Mouse (Mus musculus) limb, embryonic 15.5 days (tissue): ENCODE measurements around the gene Zer1. TPM values are rescaled to one million over a fixed set of nuclear protein-coding genes. Genes with fewer than 3 reads are reported as not detected.

ENCODE experiments used
- ATAC-seq: fragments of 200-750 bp; cut with Nextera tagmentation; 2 replicates; pipeline ENCODE4 v1.8.0; 2017; ENCODE audit warnings: low read depth, moderate TSS enrichment; ENCODE audit not compliant: insufficient number of reproducible peaks, low FRiP score, low TSS enrichment
- H3K27ac ChIP-seq: fragments of 300-500 bp; sonication (generic); 2 replicates; pipeline ENCODE4 v1.5.1; 2015; ENCODE audit warnings: moderate library complexity, mild to moderate bottlenecking, inconsistent platforms
- H3K27me3 ChIP-seq: fragments of 300-500 bp; sonication (generic); 2 replicates; pipeline ENCODE4 v1.6.1; 2015; ENCODE audit warnings: inconsistent platforms
- H3K36me3 ChIP-seq: fragments of 300-500 bp; sonication (generic); 2 replicates; pipeline ENCODE4 v1.6.1; 2015; ENCODE audit warnings: inconsistent platforms
- H3K4me1 ChIP-seq: fragments of 300-500 bp; sonication (generic); 2 replicates; pipeline ENCODE4 v1.6.1; 2015; ENCODE audit warnings: inconsistent platforms
- H3K4me2 ChIP-seq: fragments of 300-500 bp; sonication (generic); 2 replicates; pipeline ENCODE4 v1.6.1; 2015; ENCODE audit warnings: mild to moderate bottlenecking, inconsistent platforms
- H3K4me3 ChIP-seq: fragments of 300-500 bp; sonication (generic); 2 replicates; pipeline ENCODE4 v1.5.1; 2015; ENCODE audit warnings: mild to moderate bottlenecking, inconsistent platforms
- H3K9ac ChIP-seq: fragments of 300-500 bp; sonication (generic); 2 replicates; pipeline ENCODE4 v1.6.1; 2015; ENCODE audit warnings: inconsistent platforms
- H3K9me3 ChIP-seq: fragments of 300-500 bp; sonication (generic); 2 replicates; pipeline ENCODE4 v1.6.1; 2016; ENCODE audit warnings: inconsistent platforms
- WGBS: fragments of 180-500 bp; shearing (Covaris S2); methylation state at CpG from one replicate; pipeline ENCODE4 v1.1.7; 2015; 5-methylcytosine and 5-hydroxymethylcytosine counted together
- polyA plus RNA-seq: library from polyadenylated mRNA; unstranded; fragments of >200 nt; fragmentation: Nextera tagmentation; extraction: Ambion mirVana; gene quantifications from 2 replicates; pipeline ENCODE4 v1.2.1, GENCODE M21; 2015

The Zer1 gene
- polyA plus RNA-seq, 1 experiment from 2014 or later = 8.6 TPM

GRCm38 (mm10) chr2:30122766-30123165 is 1.6 kb downstream of the Zer1 start:
- 87% methylated on average over 5 of the region's 5 CpGs for WGBS
- H3K4me1 ChIP-seq = peaks cover 22% of the 10 kb centered on the region
- H3K27me3 ChIP-seq = no peaks in the 10 kb centered on the region
- no peak overlapping the region for H3K4me2 ChIP-seq
- H3K27ac ChIP-seq = no peak overlapping the region
- ATAC-seq = no peak
- H3K4me3 ChIP-seq = no peak overlapping the region
- peaks cover 10% of the 10 kb centered on the region; the same call in 1 of the 2 replicates for H3K36me3 ChIP-seq
- no peaks in the 10 kb centered on the region for H3K9me3 ChIP-seq
- no peak overlapping the region for H3K9ac ChIP-seq

GRCm38 (mm10) chr2:30120269-30120668 is 4.1 kb downstream of the Zer1 start:
- no peak overlapping the region for H3K4me3 ChIP-seq
- H3K4me1 ChIP-seq = peaks cover 20% of the 10 kb centered on the region
- no peaks in the 10 kb centered on the region for H3K27me3 ChIP-seq
- H3K36me3 ChIP-seq = peaks cover 18% of the 10 kb centered on the region; the same call in 1 of the 2 replicates
- H3K27ac ChIP-seq = no peak overlapping the region
- 89% methylated on average over 4 of the region's 4 CpGs for WGBS
- ATAC-seq = no peak
- no peaks in the 10 kb centered on the region for H3K9me3 ChIP-seq
- H3K9ac ChIP-seq = no peak overlapping the region
- no peak overlapping the region for H3K4me2 ChIP-seq

GRCm38 (mm10) chr2:30119641-30120051 is 4.7 kb downstream of the Zer1 start:
- 36% methylated on average over 6 of the region's 6 CpGs for WGBS
- H3K4me3 ChIP-seq = no peak overlapping the region
- no peaks in the 10 kb centered on the region for H3K27me3 ChIP-seq
- no peak overlapping the region for H3K9ac ChIP-seq
- no peaks in the 10 kb centered on the region for H3K9me3 ChIP-seq
- H3K36me3 ChIP-seq = peaks cover 18% of the 10 kb centered on the region; the same call in 1 of the 2 replicates
- no peak overlapping the region for H3K4me2 ChIP-seq
- ATAC-seq = no peak
- H3K27ac ChIP-seq = no peak overlapping the region
- H3K4me1 ChIP-seq = peaks cover 14% of the 10 kb centered on the region

GRCm38 (mm10) chr2:30112564-30112963 is 11.8 kb downstream of the Zer1 start:
- H3K27me3 ChIP-seq = no peaks in the 10 kb centered on the region
- no peak overlapping the region for H3K4me3 ChIP-seq
- no peak overlapping the region for H3K27ac ChIP-seq
- no peak overlapping the region for H3K4me2 ChIP-seq
- no peak for ATAC-seq
- H3K9ac ChIP-seq = no peak overlapping the region
- 84% methylated on average over 5 of the region's 5 CpGs for WGBS
- H3K36me3 ChIP-seq = peaks cover 60% of the 10 kb centered on the region
- no peaks in the 10 kb centered on the region for H3K4me1 ChIP-seq
- no peaks in the 10 kb centered on the region for H3K9me3 ChIP-seq

- no peaks in the 10 kb centered on the region for H3K9me3 ChIP-seq
- H3K9ac ChIP-seq = no peak overlapping the region
- H3K4me1 ChIP-seq = no peaks in the 10 kb centered on the region
- no peaks in the 10 kb centered on the region for H3K27me3 ChIP-seq
- H3K4me2 ChIP-seq = no peak overlapping the region
- H3K4me3 ChIP-seq = no peak overlapping the region
- H3K36me3 ChIP-seq = peaks cover 71% of the 10 kb centered on the region
- H3K27ac ChIP-seq = no peak overlapping the region
- 94% methylated on average over 2 of the region's 2 CpGs for WGBS
- no peak for ATAC-seq
These were observed 12.9 kb downstream of the Zer1 start for GRCm38 (mm10) chr2:30111500-30111899.

- Histone ChIP-seq H3K4me3 (no peak overlapping the region), H3K4me2 (no peak overlapping the region), H3K27ac (no peak overlapping the region), H3K4me1 (no peaks in the 10 kb centered on the region), H3K36me3 (peaks cover 92% of the 10 kb centered on the region), H3K9me3 (no peaks in the 10 kb centered on the region), H3K27me3 (no peaks in the 10 kb centered on the region), H3K9ac (no peak overlapping the region)
- ATAC-seq = no peak
- WGBS = 90% methylated on average over 4 of the region's 4 CpGs
These were observed 16.1 kb downstream of the Zer1 start for GRCm38 (mm10) chr2:30108260-30108659.

- no peak for ATAC-seq
- H3K36me3 ChIP-seq = peaks cover 92% of the 10 kb centered on the region
- no peak overlapping the region for H3K9ac ChIP-seq
- H3K4me2 ChIP-seq = no peak overlapping the region
- H3K4me3 ChIP-seq = no peak overlapping the region
- H3K9me3 ChIP-seq = no peaks in the 10 kb centered on the region
- WGBS = 93% methylated on average over 5 of the region's 5 CpGs
- no peaks in the 10 kb centered on the region for H3K27me3 ChIP-seq
- H3K4me1 ChIP-seq = no peaks in the 10 kb centered on the region
- H3K27ac ChIP-seq = no peak overlapping the region
These were observed 16.7 kb downstream of the Zer1 start for GRCm38 (mm10) chr2:30107646-30108045.

- Histone ChIP-seq H3K27ac (no peak overlapping the region), H3K36me3 (peaks cover 96% of the 10 kb centered on the region), H3K9ac (no peak overlapping the region), H3K9me3 (no peaks in the 10 kb centered on the region), H3K4me3 (no peak overlapping the region), H3K4me1 (no peaks in the 10 kb centered on the region), H3K27me3 (no peaks in the 10 kb centered on the region), H3K4me2 (no peak overlapping the region)
- no peak for ATAC-seq
These were observed 18.0 kb downstream of the Zer1 start for GRCm38 (mm10) chr2:30106364-30106763.

GRCm38 (mm10) chr2:30100214-30100613 is 24.2 kb downstream of the Zer1 start:
- no peak for ATAC-seq
- H3K9me3 ChIP-seq = no peaks in the 10 kb centered on the region
- H3K27me3 ChIP-seq = no peaks in the 10 kb centered on the region
- 74% methylated on average over 4 of the region's 4 CpGs for WGBS
- peaks cover 3% of the 10 kb centered on the region; the same call in 1 of the 2 replicates for H3K4me1 ChIP-seq
- no peak overlapping the region for H3K27ac ChIP-seq
- no peak overlapping the region for H3K4me3 ChIP-seq
- no peak overlapping the region for H3K9ac ChIP-seq
- H3K36me3 ChIP-seq = peaks cover 81% of the 10 kb centered on the region
- no peak overlapping the region for H3K4me2 ChIP-seq

- Histone ChIP-seq H3K9ac (no peak overlapping the region), H3K27ac (no peak overlapping the region), H3K36me3 (peaks cover 50% of the 10 kb centered on the region), H3K4me2 (no peak overlapping the region), H3K4me3 (no peak overlapping the region), H3K27me3 (no peaks in the 10 kb centered on the region), H3K9me3 (no peaks in the 10 kb centered on the region), H3K4me1 (peaks cover 23% of the 10 kb centered on the region)
- 80% methylated on average over 2 of the region's 2 CpGs for WGBS
- no peak for ATAC-seq
These were observed 28.4 kb downstream of the Zer1 start for GRCm38 (mm10) chr2:30095882-30096527.

GRCm38 (mm10) chr2:30094208-30094588 is 30.2 kb downstream of the Zer1 start:
- Histone ChIP-seq H3K4me3 (peak overlapping the region; percentile 69), H3K36me3 (peaks cover 43% of the 10 kb centered on the region), H3K9ac (peak overlapping the region; percentile 57), H3K27me3 (no peaks in the 10 kb centered on the region), H3K4me2 (peak overlapping the region; percentile 77), H3K9me3 (no peaks in the 10 kb centered on the region), H3K4me1 (peaks cover 23% of the 10 kb centered on the region), H3K27ac (peak overlapping the region; percentile 82)
- no peak for ATAC-seq
- WGBS = 4% methylated on average over 13 of the region's 13 CpGs

- Histone ChIP-seq H3K9me3 (no peaks in the 10 kb centered on the region), H3K4me2 (peak within 1 kb of the TSS; percentile 77), H3K9ac (peak within 1 kb of the TSS; percentile 57), H3K27me3 (no peaks in the 10 kb centered on the region), H3K27ac (peak within 1 kb of the TSS; percentile 82), H3K4me1 (peaks cover 23% of the 10 kb centered on the region), H3K36me3 (peaks cover 38% of the 10 kb centered on the region), H3K4me3 (peak within 1 kb of the TSS; percentile 69)
- peak; percentile 94 for ATAC-seq
- under 1% methylated on average over 50 of the region's 51 CpGs for WGBS
These were observed 30.7 kb downstream of the Zer1 start, which contains the start of gene Zdhhc12 for GRCm38 (mm10) chr2:30093471-30094207. Zdhhc12 (minus strand) TSS chr2:30093648.
